Mouse (Mus musculus): Measurements from ENCODE around the gene Ikbkg. TPM values are rescaled to one million over a fixed set of nuclear protein-coding genes. Genes with fewer than 3 reads are reported as not detected.
A peak's percentile ranks its signal among the peaks of the same experiment; 100 is the strongest.
"Not testable (repeated sequence)": the region's sequence is repeated elsewhere in the genome, so short reads cannot be mapped to it uniquely, and the experiment has no call there.

The Ikbkg gene
- polyA plus RNA-seq (2016; fragmentation: Nextera tagmentation; extraction: Ambion mirVana) = 18.7 and 18.9 TPM in 2 replicates

GRCm38 (mm10) chrX:74392535-74393443 is at the start of gene Ikbkg, which contains the start of gene Fam3a:
Ikbkg (plus strand) TSS chrX:74393290.
Fam3a (minus strand) TSS chrX:74393272.
- Histone ChIP-seq H3K27me3 (replicated peaks; ENCODE audit: low read depth, poor library complexity, severe bottlenecking) (no peaks in the 10 kb centered on the region), H3K4me1 (peaks cover 4% of the 10 kb centered on the region), H3K9me3 (no peaks in the 10 kb centered on the region; the same call in 1 of the 2 replicates), H3K36me3 (replicated peaks) (peaks cover 2% of the 10 kb centered on the region; the same call in 1 of the 2 replicates), H3K4me3 (peak within 1 kb of the TSS; percentile 66), H3K27ac (replicated peaks) (peak within 1 kb of the TSS; percentile 92)
- DNase-seq (ENCODE audit: low spot score) = peak; percentile 86
- WGBS = 15% methylated on average over 30 of the region's 30 CpGs

- peak overlapping the region; percentile 62 for H3K4me3 ChIP-seq
- H3K27ac ChIP-seq (replicated peaks) = peak overlapping the region; percentile 82
- H3K27me3 ChIP-seq (replicated peaks; ENCODE audit: low read depth, poor library complexity, severe bottlenecking) = no peaks in the 10 kb centered on the region
- H3K4me1 ChIP-seq = 0 out of 2 replicates have a peak, but pooled peaks cover 3% of the 10 kb centered on the region
- no peaks in the 10 kb centered on the region for H3K36me3 ChIP-seq (replicated peaks)
- WGBS = 31% methylated on average over 13 of the region's 13 CpGs
- H3K9me3 ChIP-seq = no peaks in the 10 kb centered on the region
- DNase-seq (ENCODE audit: low spot score) = no peak
Measured at GRCm38 (mm10) chrX:74352645-74353466, 40.2 kb upstream of the Ikbkg start.

GRCm38 (mm10) chrX:74353467-74353770 is 39.7 kb upstream of the Ikbkg start, which contains the start of gene Lage3:
Lage3 (minus strand) TSS chrX:74353618.
- Histone ChIP-seq H3K27me3 (replicated peaks; ENCODE audit: low read depth, poor library complexity, severe bottlenecking) (no peaks in the 10 kb centered on the region), H3K9me3 (no peaks in the 10 kb centered on the region), H3K27ac (replicated peaks) (peak within 1 kb of the TSS; percentile 82), H3K4me3 (peak within 1 kb of the TSS; percentile 62), H3K4me1 (0 out of 2 replicates have a peak, but pooled peaks cover 3% of the 10 kb centered on the region), H3K36me3 (replicated peaks) (no peaks in the 10 kb centered on the region)
- DNase-seq (ENCODE audit: low spot score) = peak; percentile 82
- 16% methylated on average over 14 of the region's 22 CpGs for WGBS

- not testable (repeated sequence) for DNase-seq (ENCODE audit: low spot score); H3K4me1 ChIP-seq; H3K27ac ChIP-seq (replicated peaks); H3K4me3 ChIP-seq; H3K36me3 ChIP-seq (replicated peaks); H3K27me3 ChIP-seq (replicated peaks; ENCODE audit: low read depth, poor library complexity, severe bottlenecking); H3K9me3 ChIP-seq
- WGBS = 87% methylated on average over 3 of the region's 3 CpGs
Measured at GRCm38 (mm10) chrX:74357069-74357468, 36.0 kb upstream of the Ikbkg start.

- Histone ChIP-seq H3K27ac (replicated peaks) (no peak overlapping the region), H3K36me3 (replicated peaks) (no peaks in the 10 kb centered on the region), H3K4me1 (no peaks in the 10 kb centered on the region), H3K27me3 (replicated peaks; ENCODE audit: low read depth, poor library complexity, severe bottlenecking) (no peaks in the 10 kb centered on the region), H3K9me3 (no peaks in the 10 kb centered on the region), H3K4me3 (no peak overlapping the region)
- peak; percentile 17 for DNase-seq (ENCODE audit: low spot score)
- 45% methylated on average over 11 of the region's 11 CpGs for WGBS
Measured at GRCm38 (mm10) chrX:74359171-74359570, 33.9 kb upstream of the Ikbkg start.

- Histone ChIP-seq H3K27ac (replicated peaks) (peak overlapping the region; percentile 89), H3K4me1 (peaks cover 12% of the 10 kb centered on the region), H3K36me3 (replicated peaks) (peaks cover 28% of the 10 kb centered on the region), H3K27me3 (replicated peaks; ENCODE audit: low read depth, poor library complexity, severe bottlenecking) (0 out of 2 replicates have a peak, but pooled peaks cover 6% of the 10 kb centered on the region), H3K4me3 (peak overlapping the region; percentile 71), H3K9me3 (no peaks in the 10 kb centered on the region)
- 79% methylated on average over 10 of the region's 10 CpGs for WGBS
- DNase-seq (ENCODE audit: low spot score) = no peak
Measured at GRCm38 (mm10) chrX:74367512-74367911, 25.6 kb upstream of the Ikbkg start.

GRCm38 (mm10) chrX:74368209-74368909 is 24.7 kb upstream of the Ikbkg start:
- 15% methylated on average over 49 of the region's 49 CpGs for whole genome bisulfite sequencing
- peak overlapping the region; percentile 89 for H3K27ac ChIP-seq (replicated peaks)

GRCm38 (mm10) chrX:74372888-74373549 is 20.1 kb upstream of the Ikbkg start, which contains the start of the genes Ubl4a and Slc10a3:
Ubl4a (minus strand) TSS chrX:74373218.
Slc10a3 (minus strand) TSS chrX:74373349.
- H3K4me3 ChIP-seq = peak within 1 kb of the TSS; percentile 60
- no peaks in the 10 kb centered on the region for H3K9me3 ChIP-seq
- DNase-seq (ENCODE audit: low spot score) = peak; percentile 90
- no peaks in the 10 kb centered on the region for H3K27me3 ChIP-seq (replicated peaks; ENCODE audit: low read depth, poor library complexity, severe bottlenecking)
- peaks cover 15% of the 10 kb centered on the region for H3K36me3 ChIP-seq (replicated peaks)
- 16% methylated on average over 32 of the region's 32 CpGs for WGBS
- H3K4me1 ChIP-seq = 0 out of 2 replicates have a peak, but pooled peaks cover 5% of the 10 kb centered on the region
- peak within 1 kb of the TSS; percentile 66 for H3K27ac ChIP-seq (replicated peaks)

More at GRCm38 (mm10) chrX:74368209-74368909, 24.7 kb upstream of the Ikbkg start:
- peak; percentile 77 for DNase-seq (ENCODE audit: low spot score)
- Histone ChIP-seq H3K4me3 (peak overlapping the region; percentile 71), H3K36me3 (replicated peaks) (peaks cover 28% of the 10 kb centered on the region), H3K9me3 (no peaks in the 10 kb centered on the region), H3K27me3 (replicated peaks; ENCODE audit: low read depth, poor library complexity, severe bottlenecking) (0 out of 2 replicates have a peak, but pooled peaks cover 6% of the 10 kb centered on the region), H3K4me1 (peaks cover 14% of the 10 kb centered on the region)

GRCm38 (mm10) chrX:74384451-74384850 is 8.6 kb upstream of the Ikbkg start:
- Histone ChIP-seq H3K36me3 (replicated peaks) (peaks cover 33% of the 10 kb centered on the region), H3K9me3 (no peaks in the 10 kb centered on the region), H3K27ac (replicated peaks) (no peak overlapping the region), H3K4me3 (no peak overlapping the region), H3K4me1 (no peaks in the 10 kb centered on the region), H3K27me3 (replicated peaks; ENCODE audit: low read depth, poor library complexity, severe bottlenecking) (no peaks in the 10 kb centered on the region)
- WGBS = 80% methylated on average over 2 of the region's 2 CpGs
- DNase-seq (ENCODE audit: low spot score) = no peak

- no peaks in the 10 kb centered on the region for H3K27me3 ChIP-seq (replicated peaks; ENCODE audit: low read depth, poor library complexity, severe bottlenecking)
- no peak for DNase-seq (ENCODE audit: low spot score)
- no peak overlapping the region for H3K27ac ChIP-seq (replicated peaks)
- no peaks in the 10 kb centered on the region for H3K9me3 ChIP-seq
- H3K4me3 ChIP-seq = no peak overlapping the region
- H3K36me3 ChIP-seq (replicated peaks) = peaks cover 33% of the 10 kb centered on the region
- H3K4me1 ChIP-seq = no peaks in the 10 kb centered on the region
Measured at GRCm38 (mm10) chrX:74388153-74388552, 4.9 kb upstream of the Ikbkg start.

GRCm38 (mm10) chrX:74400136-74400535 is 7.0 kb downstream of the Ikbkg start:
- Histone ChIP-seq H3K27ac (replicated peaks) (no peak overlapping the region), H3K36me3 (replicated peaks) (no peaks in the 10 kb centered on the region), H3K9me3 (no peaks in the 10 kb centered on the region; the same call in 1 of the 2 replicates), H3K27me3 (replicated peaks; ENCODE audit: low read depth, poor library complexity, severe bottlenecking) (no peaks in the 10 kb centered on the region), H3K4me3 (no peak overlapping the region), H3K4me1 (no peaks in the 10 kb centered on the region)
- no peak for DNase-seq (ENCODE audit: low spot score)
- 88% methylated on average over 3 of the region's 3 CpGs for WGBS
